Comparison of ENCODE assay signal across 12 mouse cellular contexts in the genomic region with DNA sequence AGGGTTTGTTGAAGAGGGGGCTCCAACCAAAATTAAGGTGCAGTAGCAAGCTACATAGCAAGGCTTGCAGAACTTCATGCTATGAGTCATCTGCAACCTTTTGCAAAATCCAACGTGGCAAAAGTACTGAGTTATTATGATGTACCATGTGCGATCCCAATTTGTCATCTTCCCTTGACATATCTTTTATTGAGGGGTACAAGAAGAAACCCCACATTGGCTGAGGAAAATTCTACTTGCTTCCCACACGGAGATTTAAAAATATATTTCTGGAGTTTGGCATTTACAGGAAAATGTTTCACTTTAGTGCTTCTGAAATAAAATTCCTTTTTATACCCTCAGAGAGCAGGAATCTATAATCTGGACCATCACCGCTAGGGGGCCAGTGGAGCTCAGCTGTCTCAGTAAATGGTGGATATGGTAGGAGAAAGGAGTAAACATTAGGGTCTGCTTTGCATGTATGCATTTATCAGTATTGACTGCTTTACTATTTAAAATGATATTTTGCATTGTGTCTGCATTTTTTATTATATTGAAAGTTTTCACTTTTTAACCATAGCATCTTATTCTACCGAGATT. TPM values are rescaled to one million over a fixed set of nuclear protein-coding genes. Genes with fewer than 3 reads are reported as not detected.
DNase-seq lines count a peak whose midpoint lies in the region; ATAC-seq lines count a peak whose summit lies in the region.
"Had no signal": no experiment of that assay in that cellular context is flagged by ENCODE, and none has a peak within 500 bp of the region (broad histone marks: within the 10 kb centered on the region; RNA-seq: fewer than 3 reads in every experiment).

No protein-coding gene starts in this region.

- H3K36me3 ChIP-seq in kidney, embryonic 14.5 days (ENCODE audit: control insufficient read depth, insufficient read depth, low read length): no peaks in the 10 kb centered on the region
- H3K36me3 ChIP-seq: hindbrain, embryonic 12.5 days had no signal

- WGBS in kidney, embryonic 14.5 days: 60% methylated on average over 5 of the region's 5 CpGs

- H3K4me3 ChIP-seq in kidney, embryonic 14.5 days (ENCODE audit: low read length): no peak overlapping the region
- H3K4me3 ChIP-seq: hindbrain, embryonic 12.5 days; megakaryocyte, embryonic 14.5 days had no signal

- ATAC-seq in kidney, embryonic 14.5 days (ENCODE audit: low FRiP score, low TSS enrichment): no peak
- ATAC-seq: activated CD4-positive, CD25-positive, alpha-beta regulatory T cell, adult 4 months had no signal

- DNase-seq in kidney, postnatal 4 days: peak; percentile 4 to 11
- DNase-seq in NIH3T3 (ENCODE audit: low read depth): peak; percentile 67
- DNase-seq in embryo, embryonic 11 days: peak; percentile 47
- DNase-seq in retina, postnatal 1 day: peak; percentile 11
- no peak for DNase-seq in cerebellum, adult 9-11 months
- DNase-seq in adrenal gland, postnatal 25 days: no peak
- DNase-seq: gastrocnemius, postnatal 36 days; thymus, adult 2 months had no signal

- H3K9me3 ChIP-seq in kidney, embryonic 14.5 days (ENCODE audit: control insufficient read depth, low read length): no peaks in the 10 kb centered on the region
- H3K9me3 ChIP-seq: hindbrain, embryonic 12.5 days had no signal

- no peak overlapping the region for H3K4me2 ChIP-seq in kidney, embryonic 14.5 days (replicated peaks; ENCODE audit: low read depth, low read length)
- H3K4me2 ChIP-seq: hindbrain, embryonic 12.5 days had no signal

- H3K4me1 ChIP-seq in kidney, embryonic 14.5 days (ENCODE audit: control insufficient read depth, insufficient read depth, low read length): no peaks in the 10 kb centered on the region
- H3K4me1 ChIP-seq: hindbrain, embryonic 12.5 days; megakaryocyte, embryonic 14.5 days had no signal

- no peaks in the 10 kb centered on the region for H3K27me3 ChIP-seq in kidney, embryonic 14.5 days (ENCODE audit: control insufficient read depth, insufficient read depth, low read length)
- H3K27me3 ChIP-seq: hindbrain, embryonic 12.5 days; megakaryocyte, embryonic 14.5 days had no signal

- H3K9ac ChIP-seq in kidney, embryonic 14.5 days (ENCODE audit: low read depth, low read length): no peak overlapping the region
- H3K9ac ChIP-seq: hindbrain, embryonic 12.5 days had no signal

- no peak overlapping the region for H3K27ac ChIP-seq in kidney, embryonic 14.5 days (ENCODE audit: low read depth, low read length)
- H3K27ac ChIP-seq: hindbrain, embryonic 12.5 days had no signal

RNA-seq across cellular contexts. Expression of a gene that starts 41.7 kb away (rescaled TPM):
- polyA plus RNA-seq in kidney, embryonic 14.5 days (2014; fragmentation: Nextera tagmentation; extraction: Ambion mirVana): not detected in 2 replicates
- not detected in 2 replicates for total RNA-seq in adrenal gland, postnatal 25 days (2021)
- total RNA-seq: gastrocnemius, postnatal 36 days had no signal
- polyA plus RNA-seq: activated CD4-positive, CD25-positive, alpha-beta regulatory T cell, adult 4 months; hindbrain, embryonic 12.5 days; thymus, adult 2 months had no signal

Comparison
In these comparisons a context has a peak if more than half of its experiments do, and no peak if none do; other contexts are left out.
1. DNase-seq: peak in kidney, postnatal 4 days (2 of 2), NIH3T3 (single experiment), embryo, embryonic 11 days (single experiment) and retina, postnatal 1 day (single experiment); none in cerebellum, adult 9-11 months (single experiment) and adrenal gland, postnatal 25 days (single experiment).